ENCODE assay signal across 8 mouse cellular contexts in the genomic region with DNA sequence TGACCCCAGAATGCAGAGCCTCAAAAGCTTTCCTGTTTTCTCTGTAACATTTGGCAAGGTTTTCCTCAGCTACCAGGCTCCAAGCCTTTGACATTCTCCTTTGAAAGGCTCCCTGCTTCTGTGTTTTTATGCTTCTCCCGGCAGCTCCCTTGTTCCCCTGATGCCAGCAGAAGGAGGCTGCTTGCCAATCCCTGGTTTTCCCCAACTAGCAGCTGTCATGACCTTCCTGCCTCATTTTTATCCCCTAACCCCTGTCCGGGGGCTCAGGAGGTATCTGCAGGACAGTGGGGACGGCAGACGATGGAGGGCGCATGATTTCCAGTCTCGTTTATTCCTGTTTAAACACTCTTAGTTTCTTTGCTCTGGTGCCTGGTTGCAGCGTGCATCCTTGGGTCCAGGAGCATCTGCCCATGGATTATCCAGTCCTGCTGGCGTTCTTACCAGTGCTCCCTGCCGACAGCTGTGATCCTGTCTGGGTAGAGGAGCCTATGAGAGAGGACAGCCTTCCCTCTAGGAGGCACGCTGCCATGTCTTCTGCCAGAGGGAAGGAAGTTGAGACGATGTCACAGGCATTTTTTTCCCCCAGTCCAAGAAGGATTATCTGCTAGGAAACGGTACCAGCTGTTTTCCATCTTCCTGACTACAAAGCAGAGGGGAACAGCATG.
DNase-seq lines count a peak whose midpoint lies in the region; ATAC-seq and TF ChIP-seq lines count a peak whose summit lies in the region.

No protein-coding gene starts in this region.

- H3K27me3 ChIP-seq in forebrain, embryonic 15.5 days: no peaks in the 10 kb centered on the region
- H3K27me3 ChIP-seq in heart, postnatal 0 days (ENCODE audit: control insufficient read depth, insufficient read depth, low read length): no peaks in the 10 kb centered on the region
- no peaks in the 10 kb centered on the region for H3K27me3 ChIP-seq in neural tube, embryonic 11.5 days (ENCODE audit: control insufficient read depth, insufficient read depth, low read length)

- H3K9ac ChIP-seq in forebrain, embryonic 15.5 days (replicated peaks): peak overlapping the region; percentile 27
- no peak overlapping the region for H3K9ac ChIP-seq in heart, postnatal 0 days (replicated peaks; ENCODE audit: low read depth, low read length)
- H3K9ac ChIP-seq in neural tube, embryonic 11.5 days (ENCODE audit: low read length): no peak overlapping the region; the same call in 1 of the 2 replicates

- TF ChIP-seq EP300 in heart, postnatal 0 days (IDR thresholded peaks at IDR 0.05; ENCODE audit: low read depth): no peak

- ATAC-seq in forebrain, embryonic 15.5 days (replicated peaks): peak; percentile 66
- peak; percentile 76 for ATAC-seq in heart, postnatal 0 days (ENCODE audit: insufficient read depth, low read depth)
- no peak for ATAC-seq in neural tube, embryonic 11.5 days (ENCODE audit: insufficient read depth, low FRiP score, low TSS enrichment)

- H3K4me1 ChIP-seq in forebrain, embryonic 15.5 days: peaks cover 43% of the 10 kb centered on the region
- peaks cover 27% of the 10 kb centered on the region for H3K4me1 ChIP-seq in heart, postnatal 0 days (ENCODE audit: control insufficient read depth, insufficient read depth)
- peaks cover 5% of the 10 kb centered on the region; the same call in 1 of the 2 replicates for H3K4me1 ChIP-seq in neural tube, embryonic 11.5 days (ENCODE audit: control insufficient read depth, insufficient read depth, low read length)

- H3K9me3 ChIP-seq in forebrain, embryonic 15.5 days: no peaks in the 10 kb centered on the region
- H3K9me3 ChIP-seq in heart, postnatal 0 days (replicated peaks; ENCODE audit: control insufficient read depth, low read length): no peaks in the 10 kb centered on the region
- no peaks in the 10 kb centered on the region for H3K9me3 ChIP-seq in neural tube, embryonic 11.5 days (ENCODE audit: control insufficient read depth, low read length)

- H3K4me2 ChIP-seq in forebrain, embryonic 15.5 days (replicated peaks): peak overlapping the region; percentile 29
- peak overlapping the region; percentile 51 for H3K4me2 ChIP-seq in heart, postnatal 0 days (ENCODE audit: low read depth, low read length)
- H3K4me2 ChIP-seq in neural tube, embryonic 11.5 days (ENCODE audit: low read depth): no peak overlapping the region

- H3K36me3 ChIP-seq in forebrain, embryonic 15.5 days: no peaks in the 10 kb centered on the region
- no peaks in the 10 kb centered on the region for H3K36me3 ChIP-seq in heart, postnatal 0 days (replicated peaks; ENCODE audit: control insufficient read depth, insufficient read depth, low read length)
- no peaks in the 10 kb centered on the region for H3K36me3 ChIP-seq in neural tube, embryonic 11.5 days (ENCODE audit: control insufficient read depth, insufficient read depth, low read length)

- H3K27ac ChIP-seq in forebrain, embryonic 15.5 days (replicated peaks): peak overlapping the region; percentile 96
- peak overlapping the region; percentile 88 for H3K27ac ChIP-seq in heart, postnatal 0 days (ENCODE audit: low read depth)
- H3K27ac ChIP-seq in neural tube, embryonic 11.5 days (ENCODE audit: low read depth, low read length): peak overlapping the region; percentile 68

- 0 out of 2 replicates have a peak overlapping the region, but pooled peaks have one; percentile 9 for H3K4me3 ChIP-seq in forebrain, embryonic 15.5 days
- H3K4me3 ChIP-seq in heart, postnatal 0 days (ENCODE audit: low read depth, low read length): 0 out of 2 replicates have a peak overlapping the region, but pooled peaks have one; percentile 8
- no peak overlapping the region for H3K4me3 ChIP-seq in neural tube, embryonic 11.5 days (ENCODE audit: low read depth, low read length)

- 5% methylated on average over 12 of the region's 12 CpGs for WGBS in forebrain, embryonic 15.5 days
- WGBS in heart, postnatal 0 days: 32% methylated on average over 12 of the region's 12 CpGs
- 46% methylated on average over 12 of the region's 12 CpGs for WGBS in neural tube, embryonic 11.5 days

- peak; percentile 81 to 88 for DNase-seq in cerebellum, postnatal 10 days
- peak; percentile 75 for DNase-seq in heart, postnatal 0 days (ENCODE audit: low spot score)
- DNase-seq in kidney, postnatal 25 days: peak; percentile 45 to 51
- peak; percentile 10 for DNase-seq in liver
- peak; percentile 27 for DNase-seq in neural tube, embryonic 11.5 days (ENCODE audit: low spot score)
- DNase-seq in urinary bladder, postnatal 14 days (ENCODE audit: low spot score): peak; percentile 68
- DNase-seq in natural killer cell, adult 2 months (ENCODE audit: low spot score in 2 of 2): no peak

- TF ChIP-seq CTCF in heart, postnatal 0 days (IDR thresholded peaks at IDR 0.05; ENCODE audit: low read depth): no peak

Comparison
In these comparisons a context has a peak if more than half of its experiments do, and no peak if none do; other contexts are left out.
1. DNase-seq: peak in cerebellum, postnatal 10 days (2 of 2), heart, postnatal 0 days (single experiment), kidney, postnatal 25 days (2 of 2), liver (single experiment), neural tube, embryonic 11.5 days (single experiment) and urinary bladder, postnatal 14 days (single experiment); none in natural killer cell, adult 2 months (0 of 2).
2. Peak in every context shown above with its lines, with median percentiles within 50 percentile points of each other: H3K27ac ChIP-seq.